Mouse (Mus musculus) adrenal gland, postnatal 4 days (tissue): ENCODE results near the gene Obp1b. TPM values are rescaled to one million over a fixed set of nuclear protein-coding genes. Genes with fewer than 3 reads are reported as not detected.
"Not testable (repeated sequence)": the region's sequence is repeated elsewhere in the genome, so short reads cannot be mapped to it uniquely, and the experiment has no call there.

Experiments
- DNase-seq, 2 experiments: peaks; one replicate each; pipeline ENCODE4 v3.0.0; 2021 to 2022; ENCODE audit warnings: low spot score in 2 of 2, mixed read lengths in 2 of 2
- long read RNA-seq, 2 experiments: library from polyadenylated mRNA; stranded (forward); transcript quantifications; one replicate each; pipeline ENCODE4 v2.0.0; 2021
- total RNA-seq, 2 experiments: library from RNA; stranded (reverse); gene quantifications; 2 replicates each; pipeline ENCODE4 v1.2.3; 2021

Obp1b gene
- total RNA-seq: not detected
- long read RNA-seq, experiment 1: 0 reads
- long read RNA-seq, experiment 2: 0 reads

GRCm38 (mm10) chrX:78186477-78186876, at the start of gene Obp1b:
Obp1b (plus strand) TSS chrX:78186777.
- DNase-seq: not testable (repeated sequence)

- not testable (repeated sequence) for DNase-seq
These were observed 15.6 kb downstream of the Obp1b start for GRCm38 (mm10) chrX:78202220-78202619.

DNA sequence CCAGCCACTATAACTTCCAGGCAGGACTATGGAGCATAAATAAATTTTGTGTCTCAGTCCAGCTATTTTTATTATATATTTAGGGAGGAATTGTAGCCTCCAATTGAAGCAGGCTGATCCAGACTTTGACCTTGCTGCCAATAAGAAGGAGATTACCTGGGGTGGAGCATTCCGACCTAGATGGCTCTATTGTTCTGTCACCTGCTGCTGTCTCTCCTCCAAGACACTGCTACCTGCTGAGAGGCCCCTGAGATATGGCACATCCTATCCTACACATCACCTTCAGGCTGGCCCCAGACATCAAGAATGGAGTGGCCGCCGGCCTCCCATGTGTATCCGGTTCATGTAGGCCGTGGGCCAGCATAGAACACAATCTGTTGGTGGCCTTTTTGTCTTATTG, 16.3 kb downstream of the Obp1b start:
- DNase-seq: no peak

Other genes starting within 250 kb of the Obp1b start
- not detected for gene Obp1a, start 95.4 kb upstream of the Obp1b start, total RNA-seq
- not detected for gene Gm5938, start 61.3 kb upstream of the Obp1b start, total RNA-seq
- gene Gm14743, start 59.1 kb downstream of the Obp1b start, total RNA-seq: not detected
- not detected for gene 4930480E11Rik, start 182.9 kb downstream of the Obp1b start, total RNA-seq